Mouse (Mus musculus): ENCODE measurements around the gene Fam71b.
"Not testable (repeated sequence)": the region's sequence is repeated elsewhere in the genome, so short reads cannot be mapped to it uniquely, and the experiment has no call there.

DNA sequence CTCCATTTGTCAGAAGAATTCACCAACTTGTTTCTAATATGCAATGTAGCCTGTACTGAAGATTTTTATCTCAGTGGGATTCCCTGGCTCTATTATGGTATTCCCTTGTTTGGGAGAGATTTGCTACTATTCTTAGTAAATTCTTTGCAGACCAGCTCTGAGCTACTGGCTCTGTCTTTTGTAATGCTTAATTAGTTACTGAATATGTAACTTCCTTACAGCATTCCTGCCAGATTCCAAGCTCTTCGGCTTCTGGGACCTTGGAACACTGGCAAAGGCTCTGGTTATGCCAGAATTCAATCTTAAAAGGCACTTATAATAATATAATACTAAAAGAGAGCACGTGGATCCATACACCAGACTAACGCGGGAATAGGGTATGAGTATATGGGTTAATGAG lies 31.8 kb downstream of the Fam71b start:
- not testable (repeated sequence) for TF ChIP-seq GATA1, TAL1 (IDR thresholded peaks at IDR 0.05; ENCODE audit: low read length)
